Mouse (Mus musculus): ENCODE results near the gene Sv2b. TPM values are rescaled to one million over a fixed set of nuclear protein-coding genes. Genes with fewer than 3 reads are reported as not detected.

The Sv2b gene
- total RNA-seq, 1 experiment from 2014 or later, result not detected

DNA sequence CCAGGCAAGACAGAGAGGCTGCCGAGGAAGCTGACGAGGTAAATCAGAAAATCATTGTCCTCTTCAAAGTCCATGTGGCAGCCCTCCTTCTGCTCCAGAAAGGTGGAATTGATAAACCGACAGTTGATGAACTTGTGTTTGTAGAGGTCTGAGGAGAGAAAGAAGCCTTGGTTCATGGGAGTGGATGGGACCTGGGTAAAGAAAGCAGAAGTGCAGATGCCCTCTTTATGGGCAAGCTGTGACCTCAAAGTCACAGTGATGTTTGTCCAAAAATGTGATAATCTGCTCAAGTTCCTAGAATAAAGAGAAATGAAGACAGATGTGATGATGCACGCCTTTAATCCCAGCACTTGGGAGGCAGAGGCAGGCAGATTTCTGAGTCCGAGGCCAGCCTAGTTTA, 185.0 kb downstream of the Sv2b start:
- 0 out of 2 replicates have a peak, but pooled peaks have one; percentile 58 for ATAC-seq (replicated peaks; ENCODE audit: low read depth, poor library complexity, severe bottlenecking)

DNA sequence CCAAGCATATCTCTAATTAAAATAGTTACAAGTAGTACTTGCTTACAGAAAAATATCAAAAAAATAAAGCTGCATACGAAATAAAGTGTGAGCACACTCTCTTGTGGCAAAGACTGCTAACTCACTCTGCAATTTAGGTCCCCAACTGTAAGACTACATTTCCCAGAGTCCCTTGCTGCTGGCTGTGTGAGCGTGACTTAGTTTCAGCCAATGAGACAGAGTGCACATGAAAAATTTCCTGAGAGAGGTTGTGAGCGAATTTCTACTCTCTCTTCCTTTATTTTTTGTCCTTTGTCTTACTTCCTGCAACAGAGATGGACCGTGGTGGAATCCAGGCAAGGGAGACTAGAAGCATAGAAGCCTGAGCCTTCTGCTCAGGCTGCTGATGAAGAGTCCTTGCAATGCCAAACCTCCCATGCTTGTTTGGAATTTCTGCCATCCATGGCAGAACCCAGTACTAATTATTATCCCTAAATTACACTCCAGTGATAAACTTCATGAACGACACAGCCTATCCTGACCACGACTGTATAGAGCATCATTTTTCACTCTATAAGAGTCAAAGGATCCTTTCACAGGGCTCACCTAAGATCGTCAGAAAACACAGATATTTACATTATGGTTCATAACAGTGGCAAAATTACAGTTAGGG, 190.9 kb downstream of the Sv2b start:
- ATAC-seq (replicated peaks; ENCODE audit: low read depth, poor library complexity, severe bottlenecking), result peak; percentile 100

- peak; percentile 92 for ATAC-seq (replicated peaks; ENCODE audit: low read depth, poor library complexity, severe bottlenecking)
These were observed 198.4 kb downstream of the Sv2b start for GRCm38 (mm10) chr7:75110689-75111088.

DNA sequence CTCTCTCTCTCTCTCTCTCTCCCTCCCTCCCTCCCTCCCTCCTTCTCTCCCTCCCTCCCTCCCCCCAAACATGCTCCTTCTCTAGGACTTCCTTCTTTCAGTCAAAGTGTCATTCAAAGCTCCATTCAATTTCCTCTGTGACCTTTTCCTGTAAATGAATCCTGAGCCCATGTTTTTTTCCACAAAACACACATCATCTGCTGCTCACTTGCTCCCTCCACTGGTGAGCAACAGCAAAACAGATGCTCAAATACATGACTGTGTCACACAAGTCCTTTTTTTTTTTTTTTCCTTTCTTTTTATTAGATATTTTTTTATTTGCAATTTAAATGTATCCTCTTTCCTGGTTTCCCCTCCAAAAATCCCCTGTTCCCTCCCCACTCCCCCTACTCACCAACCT, 201.6 kb downstream of the Sv2b start:
- ATAC-seq (replicated peaks; ENCODE audit: low read depth, poor library complexity, severe bottlenecking), result peak; percentile 74; the same call in 1 of the 2 replicates

DNA sequence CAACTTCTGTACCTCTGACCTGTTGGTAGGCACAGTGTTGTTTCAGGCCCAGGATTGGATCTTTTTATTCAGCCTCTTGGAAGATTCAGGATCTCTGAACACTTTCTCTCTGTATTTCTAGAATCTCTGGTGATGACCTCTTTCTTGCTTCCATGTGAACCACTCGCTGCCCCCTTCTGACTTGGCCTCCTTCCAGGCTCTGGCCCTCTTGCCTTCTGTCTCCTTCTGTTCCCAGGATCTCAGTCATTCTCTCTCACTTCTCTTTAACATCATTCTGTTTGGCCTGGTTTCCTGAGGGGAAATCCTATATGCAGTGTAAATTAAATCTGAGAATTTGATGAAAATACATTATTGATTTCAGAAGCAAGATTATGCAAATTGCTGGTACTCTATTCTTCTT, 205.2 kb downstream of the Sv2b start:
- no peak for ATAC-seq (replicated peaks; ENCODE audit: low read depth, poor library complexity, severe bottlenecking)

DNA sequence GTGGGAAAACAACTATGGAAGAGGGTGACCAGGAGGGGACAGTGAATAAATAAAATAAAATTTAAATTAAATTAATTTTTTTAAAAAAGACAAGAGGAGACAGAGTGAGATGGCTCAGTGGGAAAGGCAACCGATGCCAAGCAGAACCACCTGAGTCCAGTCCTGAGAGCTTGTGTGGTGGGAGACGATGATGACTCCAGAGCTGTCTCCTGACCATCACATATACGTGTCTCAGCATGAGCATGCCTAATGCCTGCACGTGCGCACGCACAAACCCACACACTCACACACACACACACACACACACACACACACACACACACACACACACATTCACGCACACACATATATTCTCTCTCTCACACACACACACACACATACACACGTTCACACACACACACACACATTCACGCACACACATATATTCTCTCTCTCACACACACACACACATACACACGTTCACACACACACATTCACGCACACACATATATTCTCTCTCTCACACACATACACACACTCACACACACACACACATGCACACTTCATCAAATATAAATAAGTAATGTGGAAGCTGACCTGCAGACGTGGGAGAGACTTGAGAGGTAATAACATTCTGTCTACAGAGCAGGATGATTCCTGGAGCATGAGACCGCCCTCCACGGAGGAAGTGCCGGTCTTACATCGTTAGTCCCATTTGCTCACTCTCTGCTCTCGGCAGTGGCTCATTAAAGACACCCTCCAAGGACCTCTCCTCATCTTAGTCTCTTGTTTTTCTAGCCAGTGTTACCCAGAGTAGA, 206.3 kb downstream of the Sv2b start:
- no peak for ATAC-seq (replicated peaks; ENCODE audit: low read depth, poor library complexity, severe bottlenecking)

GRCm38 (mm10) chr7:75085473-75085872, 223.6 kb downstream of the Sv2b start:
- ATAC-seq (replicated peaks; ENCODE audit: low read depth, poor library complexity, severe bottlenecking), result no peak

DNA sequence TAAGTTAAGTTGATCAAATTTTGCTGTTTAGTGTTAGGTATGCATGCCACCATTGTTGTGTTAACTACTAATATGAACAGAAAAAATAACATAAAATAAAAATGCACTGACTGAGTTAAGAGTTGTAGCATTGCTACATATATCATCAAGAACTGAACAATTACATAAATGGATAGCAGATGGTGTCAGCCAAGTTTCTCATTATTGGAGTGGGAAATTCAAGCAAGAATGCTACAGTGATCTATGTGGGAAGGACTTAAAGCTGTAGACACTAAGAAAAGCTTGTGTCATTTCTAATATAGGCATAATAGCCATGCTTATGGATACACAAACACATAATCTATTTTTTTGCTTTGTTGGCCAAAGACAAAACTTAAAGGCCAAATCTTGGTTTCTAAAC, 228.9 kb downstream of the Sv2b start:
- ATAC-seq (replicated peaks; ENCODE audit: low read depth, poor library complexity, severe bottlenecking), result no peak

- no peak for ATAC-seq (replicated peaks; ENCODE audit: low read depth, poor library complexity, severe bottlenecking)
These were observed 231.4 kb downstream of the Sv2b start for GRCm38 (mm10) chr7:75077560-75078208.

Other genes starting within 250 kb of the Sv2b start
- 275 and 299 TPM in 2 replicates for gene Akap13, start 146.3 kb upstream of the Sv2b start, total RNA-seq (2017)

Measured in common myeloid progenitor, adult 5-6 weeks (primary cell).